8 mouse cellular contexts compared by ENCODE assay signal in the genomic region with DNA sequence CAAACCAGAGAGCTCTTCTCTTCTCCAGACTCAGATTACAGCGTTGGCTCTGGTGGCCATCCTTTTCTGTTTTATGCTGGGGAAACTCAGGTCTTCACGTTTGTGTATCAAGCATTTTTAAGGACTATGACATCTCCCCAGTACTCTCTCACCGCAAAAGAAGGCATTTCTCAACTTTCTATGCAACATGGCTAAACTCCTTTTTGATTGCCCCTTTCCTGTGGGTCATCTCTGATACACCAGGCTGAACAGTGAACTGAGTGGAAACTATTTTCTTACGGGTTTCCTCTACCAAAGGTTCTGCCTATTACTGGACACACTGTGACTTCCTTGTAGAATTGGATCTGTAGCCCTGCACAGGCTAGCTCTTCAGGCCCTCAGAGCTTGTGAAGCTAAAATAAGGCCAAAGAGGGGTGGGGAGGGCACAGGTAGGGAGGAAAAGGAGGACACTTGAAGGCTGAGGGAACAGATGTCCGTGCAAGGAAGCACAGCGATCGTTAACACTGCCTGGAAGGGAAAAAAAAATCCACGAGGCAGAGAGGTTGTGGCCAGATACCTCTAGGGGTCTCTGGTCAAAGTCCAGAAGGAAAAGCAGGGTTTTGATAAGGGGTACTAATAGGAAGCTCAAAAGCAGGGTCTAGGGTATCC. TPM values are rescaled to one million over a fixed set of nuclear protein-coding genes. Genes with fewer than 3 reads are reported as not detected.
A peak's percentile ranks its signal among the peaks of the same experiment; 100 is the strongest.
DNase-seq lines count a peak whose midpoint lies in the region; ATAC-seq and TF ChIP-seq lines count a peak whose summit lies in the region.

No protein-coding gene starts in this region.

- intact Hi-C loops in heart, postnatal 10 days (cut with DNase I): loop anchor here (5.0 kb wide), 1 partner anchor 36 kb away; no protein-coding TSS in a partner anchor

- peak overlapping the region; percentile 83 for H3K27ac ChIP-seq in heart, embryonic 11.5 days (ENCODE audit: low read depth, low read length)
- peak overlapping the region; percentile 88 for H3K27ac ChIP-seq in ES-Bruce4 (ENCODE audit: insufficient read depth, low read length)
- peak overlapping the region; percentile 78 for H3K27ac ChIP-seq in forebrain, embryonic 12.5 days
- peak overlapping the region; percentile 77 for H3K27ac ChIP-seq in liver, embryonic 11.5 days (ENCODE audit: low read depth, low read length)
- peak overlapping the region; percentile 84 for H3K27ac ChIP-seq in small intestine, adult 2 months (ENCODE audit: insufficient read depth, low read depth, low read length)

- peaks cover 9% of the 10 kb centered on the region for H3K4me1 ChIP-seq in heart, embryonic 11.5 days (ENCODE audit: control insufficient read depth, insufficient read depth, low read length)
- no peaks in the 10 kb centered on the region for H3K4me1 ChIP-seq in ES-Bruce4 (ENCODE audit: control insufficient read depth, insufficient read depth, low read length)
- peaks cover 10% of the 10 kb centered on the region for H3K4me1 ChIP-seq in forebrain, embryonic 12.5 days
- peaks cover 4% of the 10 kb centered on the region; the same call in 1 of the 2 replicates for H3K4me1 ChIP-seq in liver, embryonic 11.5 days (replicated peaks; ENCODE audit: control insufficient read depth, insufficient read depth, low read length)
- no peaks in the 10 kb centered on the region for H3K4me1 ChIP-seq in small intestine, adult 2 months (ENCODE audit: control insufficient read depth, insufficient read depth, insufficient read length, low read length)

- peak overlapping the region; percentile 66 for H3K4me2 ChIP-seq in heart, embryonic 11.5 days
- peak overlapping the region; percentile 64 for H3K4me2 ChIP-seq in forebrain, embryonic 12.5 days
- peak overlapping the region; percentile 82 for H3K4me2 ChIP-seq in liver, embryonic 11.5 days

- TF ChIP-seq CTCF in ES-Bruce4 (IDR thresholded peaks at IDR 0.05; ENCODE audit: low read depth, low read length): no peak
- no peak for TF ChIP-seq CTCF in small intestine, adult 2 months (IDR thresholded peaks at IDR 0.05; ENCODE audit: extremely low read depth, insufficient read length, insufficient replicate concordance, low read depth, low read length)

- no peak for TF ChIP-seq POLR2A in ES-Bruce4 (IDR thresholded peaks at IDR 0.05; ENCODE audit: insufficient read depth, low read length)
- no peak for TF ChIP-seq POLR2A in small intestine, adult 2 months (IDR thresholded peaks at IDR 0.05; ENCODE audit: low read depth, low read length)

- no peaks in the 10 kb centered on the region for H3K36me3 ChIP-seq in heart, embryonic 11.5 days (ENCODE audit: control insufficient read depth, insufficient read depth, low read length)
- H3K36me3 ChIP-seq in ES-Bruce4 (ENCODE audit: control insufficient read depth, insufficient read depth, low read length, poor library complexity, severe bottlenecking): no peaks in the 10 kb centered on the region
- no peaks in the 10 kb centered on the region for H3K36me3 ChIP-seq in forebrain, embryonic 12.5 days (replicated peaks)
- no peaks in the 10 kb centered on the region for H3K36me3 ChIP-seq in liver, embryonic 11.5 days (ENCODE audit: control insufficient read depth, insufficient read depth, low read length)
- H3K36me3 ChIP-seq in small intestine, adult 2 months (ENCODE audit: control insufficient read depth, insufficient read depth, low read length): no peaks in the 10 kb centered on the region

- TF ChIP-seq EP300 in ES-Bruce4 (IDR thresholded peaks at IDR 0.05; ENCODE audit: insufficient read depth, low read depth, low read length): no peak

- H3K9ac ChIP-seq in heart, embryonic 11.5 days (ENCODE audit: low read depth, low read length): peak overlapping the region; percentile 71
- peak overlapping the region; percentile 92 for H3K9ac ChIP-seq in ES-Bruce4 (ENCODE audit: low read depth, poor library complexity, severe bottlenecking)
- peak overlapping the region; percentile 56 for H3K9ac ChIP-seq in forebrain, embryonic 12.5 days
- peak overlapping the region; percentile 72 for H3K9ac ChIP-seq in liver, embryonic 11.5 days (ENCODE audit: low read depth, low read length)

- WGBS in heart, embryonic 11.5 days (ENCODE audit: insufficient replicate concordance): 21% methylated on average over 8 of the region's 8 CpGs
- 34% methylated on average over 8 of the region's 8 CpGs for whole genome bisulfite sequencing in forebrain, embryonic 12.5 days
- WGBS in liver, embryonic 11.5 days: 27% methylated on average over 8 of the region's 8 CpGs
- WGBS in small intestine, adult 2 months: 18% methylated on average over 8 of the region's 8 CpGs

- peak; percentile 9; the same call in 1 of the 2 replicates for ATAC-seq in heart, embryonic 11.5 days (replicated peaks; ENCODE audit: insufficient number of reproducible peaks, low FRiP score, low TSS enrichment)
- 0 out of 2 replicates have a peak, but pooled peaks have one; percentile 2 for ATAC-seq in forebrain, embryonic 12.5 days (ENCODE audit: low FRiP score)
- ATAC-seq in liver, embryonic 11.5 days (replicated peaks; ENCODE audit: low FRiP score): peak; percentile 6
- no peak for ATAC-seq in monocyte, adult 5-6 weeks (replicated peaks; ENCODE audit: insufficient number of reproducible peaks, low FRiP score, low TSS enrichment, poor library complexity, severe bottlenecking)

- DNase-seq in heart, postnatal 10 days: no peak
- DNase-seq in liver, embryonic 11.5 days (ENCODE audit: low spot score): no peak
- no peak for DNase-seq in cerebellum, postnatal 10 days

- H3K9me3 ChIP-seq in heart, embryonic 11.5 days (replicated peaks; ENCODE audit: control insufficient read depth, low read length): no peaks in the 10 kb centered on the region
- H3K9me3 ChIP-seq in ES-Bruce4 (replicated peaks; ENCODE audit: control insufficient read depth, insufficient read depth, low read length, poor library complexity, severe bottlenecking): no peaks in the 10 kb centered on the region
- no peaks in the 10 kb centered on the region for H3K9me3 ChIP-seq in forebrain, embryonic 12.5 days
- H3K9me3 ChIP-seq in liver, embryonic 11.5 days (ENCODE audit: control insufficient read depth, low read length): no peaks in the 10 kb centered on the region

- no peaks in the 10 kb centered on the region for H3K27me3 ChIP-seq in heart, embryonic 11.5 days (ENCODE audit: control insufficient read depth, insufficient read depth, low read length)
- no peaks in the 10 kb centered on the region for H3K27me3 ChIP-seq in ES-Bruce4 (ENCODE audit: control insufficient read depth, insufficient read depth, low read length, poor library complexity, severe bottlenecking)
- H3K27me3 ChIP-seq in forebrain, embryonic 12.5 days: no peaks in the 10 kb centered on the region
- H3K27me3 ChIP-seq in liver, embryonic 11.5 days (replicated peaks; ENCODE audit: control insufficient read depth, insufficient read depth, low read length): no peaks in the 10 kb centered on the region
- H3K27me3 ChIP-seq in small intestine, adult 2 months (ENCODE audit: control insufficient read depth, insufficient read depth, low read length): no peaks in the 10 kb centered on the region

- peak overlapping the region; percentile 34 for H3K4me3 ChIP-seq in heart, embryonic 11.5 days (ENCODE audit: low read depth, low read length)
- peak overlapping the region; percentile 80 for H3K4me3 ChIP-seq in ES-Bruce4 (ENCODE audit: low read depth, low read length)
- H3K4me3 ChIP-seq in forebrain, embryonic 12.5 days (replicated peaks): peak overlapping the region; percentile 84
- peak overlapping the region; percentile 95 for H3K4me3 ChIP-seq in liver, embryonic 11.5 days (ENCODE audit: low read depth, low read length)
- H3K4me3 ChIP-seq in small intestine, adult 2 months (ENCODE audit: low read depth, low read length): peak overlapping the region; percentile 29

RNA-seq across cellular contexts. Expression of gene Nptn, which starts 0.6 kb away (rescaled TPM):
- 127 and 134 TPM in 2 replicates for polyA plus RNA-seq in heart, embryonic 11.5 days (2014; fragmentation: Nextera tagmentation; extraction: Ambion mirVana)
- total RNA-seq in heart, postnatal 10 days (2021): 100 to 1,000 TPM; 186 to 201 TPM
- 91.4 and 93.4 TPM in 2 replicates for polyA plus RNA-seq in ES-Bruce4 (2011; ENCODE audit: insufficient read depth, insufficient read length, low read depth, missing spikeins)
- 69.6 and 71.6 TPM in 2 replicates for polyA plus RNA-seq in forebrain, embryonic 12.5 days (2016; fragmentation: Nextera tagmentation; extraction: Ambion mirVana)
- polyA plus RNA-seq in liver, embryonic 11.5 days (2014; fragmentation: Nextera tagmentation; extraction: Ambion mirVana): 113 and 114 TPM in 2 replicates
- 166 and 317 TPM in 2 replicates for polyA plus RNA-seq in small intestine, adult 2 months (2012; rRNA removed)
- total RNA-seq in monocyte, adult 5-6 weeks (2017): 321 to 443 TPM (median 357 TPM) in 3 replicates

RNA-seq across cellular contexts. Expression of gene Cd276, which starts 26.2 kb away (rescaled TPM):
- 29.1 and 31.2 TPM in 2 replicates for polyA plus RNA-seq in heart, embryonic 11.5 days (2014; fragmentation: Nextera tagmentation; extraction: Ambion mirVana)
- total RNA-seq in heart, postnatal 10 days (2021): 10 to 100 TPM; 29.8 to 30.6 TPM
- 51.1 and 56.9 TPM in 2 replicates for polyA plus RNA-seq in ES-Bruce4 (2011; ENCODE audit: insufficient read depth, insufficient read length, low read depth, missing spikeins)
- 32.2 and 35.9 TPM in 2 replicates for polyA plus RNA-seq in forebrain, embryonic 12.5 days (2016; fragmentation: Nextera tagmentation; extraction: Ambion mirVana)
- polyA plus RNA-seq in liver, embryonic 11.5 days (2014; fragmentation: Nextera tagmentation; extraction: Ambion mirVana): 14.9 and 17.8 TPM in 2 replicates
- 3.2 and 4.8 TPM in 2 replicates for polyA plus RNA-seq in small intestine, adult 2 months (2012; rRNA removed)
- total RNA-seq in monocyte, adult 5-6 weeks (2017): 0.29 to 7.2 TPM (median 0.53 TPM) in 3 replicates

Comparison
In these comparisons a context has a peak if more than half of its experiments do, and no peak if none do; other contexts are left out.
1. H3K4me3 ChIP-seq: peak in every context shown above with its lines; median percentile 95 in liver, embryonic 11.5 days; 84 in forebrain, embryonic 12.5 days; 80 in ES-Bruce4; 34 in heart, embryonic 11.5 days; 29 in small intestine, adult 2 months.